Mouse (Mus musculus) adrenal gland (tissue): Measurements from ENCODE around the gene Igflr1.

ENCODE experiments used
- intact Hi-C: fragments of 180-260 bp; cut with DNase I; formaldehyde crosslinking; loops from one replicate; pipeline ENCODE4 v1.15.1; 2025

Gene Igflr1

GRCm38 (mm10) chr7:30587842-30588667 lies 22.8 kb downstream of the Igflr1 start:
- intact Hi-C loops = loop anchor here (2.0 kb wide), 2 partner anchors 23 to 25 kb away; partner anchors contain the start of genes Igflr1 and Upk1a

GRCm38 (mm10) chr7:30588676-30589434 lies 23.6 kb downstream of the Igflr1 start, which contains the start of gene Kmt2b:
Gene Kmt2b (minus strand): TSS chr7:30588726.
- intact Hi-C loops = loop anchor here (2.0 kb wide), 1 partner anchor 24 kb away; the partner anchor contains the start of gene Upk1a

- intact Hi-C loops = loop anchor here (2.0 kb wide), 1 partner anchor 23 kb away; the partner anchor contains the start of gene Upk1a
These were observed 24.4 kb downstream of the Igflr1 start for GRCm38 (mm10) chr7:30589435-30590301.

- intact Hi-C loops = no loop called here
These were observed 25.8 kb downstream of the Igflr1 start for GRCm38 (mm10) chr7:30590927-30591604.

GRCm38 (mm10) chr7:30591605-30591951 lies 26.4 kb downstream of the Igflr1 start:
- intact Hi-C loops = no loop called here

- intact Hi-C loops = no loop called here
These were observed 27.7 kb downstream of the Igflr1 start for GRCm38 (mm10) chr7:30592772-30593423.

- intact Hi-C loops = no loop called here
These were observed 28.6 kb downstream of the Igflr1 start for GRCm38 (mm10) chr7:30593579-30594509.

- intact Hi-C loops = no loop called here
These were observed 29.3 kb downstream of the Igflr1 start for GRCm38 (mm10) chr7:30594510-30595024.

GRCm38 (mm10) chr7:30596093-30596492 lies 30.9 kb downstream of the Igflr1 start:
- intact Hi-C loops = no loop called here

GRCm38 (mm10) chr7:30596811-30597210 lies 31.6 kb downstream of the Igflr1 start:
- intact Hi-C loops = no loop called here

- intact Hi-C loops = no loop called here
These were observed 33.6 kb downstream of the Igflr1 start, which contains the start of gene Zbtb32 for GRCm38 (mm10) chr7:30598786-30599185. Gene Zbtb32 (minus strand): TSS chr7:30598909.

GRCm38 (mm10) chr7:30599933-30600353 lies 34.7 kb downstream of the Igflr1 start:
- intact Hi-C loops = no loop called here

GRCm38 (mm10) chr7:30600651-30601050 lies 35.4 kb downstream of the Igflr1 start:
- intact Hi-C loops = no loop called here

- intact Hi-C loops = no loop called here
These were observed 37.4 kb downstream of the Igflr1 start for GRCm38 (mm10) chr7:30602583-30602982.

GRCm38 (mm10) chr7:30604424-30604823 lies 39.2 kb downstream of the Igflr1 start:
- intact Hi-C loops = no loop called here

GRCm38 (mm10) chr7:30604944-30605343 lies 39.7 kb downstream of the Igflr1 start:
- intact Hi-C loops = no loop called here

- intact Hi-C loops = no loop called here
These were observed 42.6 kb downstream of the Igflr1 start for GRCm38 (mm10) chr7:30607706-30608309.

- intact Hi-C loops = no loop called here
These were observed 43.2 kb downstream of the Igflr1 start for GRCm38 (mm10) chr7:30608476-30608875.
